Mouse (Mus musculus) olfactory bulb, adult 2 months (tissue): ENCODE measurements at regions not wholly inside any gene's neighbourhood (a gene's known extent, or its start where the extent isn't known, plus 50 kb on each side); places are given as distances from the start of the nearest gene placed in this dataset.

Source experiments
- CTCF ChIP-seq: fragments of 200-500 bp; IDR thresholded peaks from 2 replicates; pipeline ENCODE4 v1.5.1; 2012; ENCODE audit warnings: low read depth, mild to moderate bottlenecking, low read length, moderate library complexity; ENCODE audit not compliant: insufficient read depth
- POLR2A ChIP-seq: fragments of 200-500 bp; IDR thresholded peaks from 2 replicates; pipeline ENCODE4 v1.6.1; 2012; ENCODE audit warnings: mild to moderate bottlenecking, low read depth, low read length, moderate library complexity; ENCODE audit not compliant: insufficient read depth

DNA sequence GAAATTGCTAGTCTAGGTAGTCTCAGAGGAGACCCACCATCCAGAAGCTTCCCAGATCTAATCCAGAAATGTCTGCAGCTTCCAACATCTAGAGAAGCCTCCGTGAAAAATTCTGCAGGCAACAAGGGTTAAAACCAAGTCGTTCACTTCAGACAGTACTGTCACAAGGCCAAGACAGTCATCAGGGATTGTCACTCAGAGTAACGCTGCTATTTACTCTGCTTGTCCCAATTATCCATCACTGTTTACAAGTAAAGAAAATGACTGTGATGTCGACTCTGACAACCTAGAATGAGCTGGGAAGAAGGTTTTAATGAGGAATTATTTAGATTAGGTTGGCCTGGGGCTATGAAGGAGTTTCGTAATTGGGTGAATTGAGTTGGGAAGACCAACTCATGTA is 82.1 kb upstream of the Rasgrf1 start:
- TF ChIP-seq CTCF = no peak
- no peak for TF ChIP-seq POLR2A
